Mouse (Mus musculus) C2C12 (cell line): ENCODE data around the gene Gria2.

Source experiments
- CEBPB ChIP-seq: IDR thresholded peaks from one replicate; pipeline ENCODE4 v1.6.1; 2011; ENCODE audit warnings: low read depth, mild to moderate bottlenecking, control low read depth, moderate library complexity
- CTCF ChIP-seq: IDR thresholded peaks from one replicate; pipeline ENCODE4 v1.5.1; 2011; ENCODE audit not compliant: control insufficient read depth, insufficient read depth, insufficient read length
- MAX ChIP-seq: IDR thresholded peaks from one replicate; pipeline ENCODE4 v1.6.1; 2011; ENCODE audit warnings: mild to moderate bottlenecking, control low read depth
- MYOD1 ChIP-seq: IDR thresholded peaks from one replicate; pipeline ENCODE4 v1.6.1; 2011; ENCODE audit warnings: low read depth; ENCODE audit not compliant: control insufficient read depth, insufficient read length
- MYOG ChIP-seq: IDR thresholded peaks from one replicate; pipeline ENCODE4 v1.6.1; 2011; ENCODE audit not compliant: control insufficient read depth, insufficient read length; ENCODE audit errors: extremely low read depth

- TF ChIP-seq CTCF (no peak), MYOG (no peak), MAX (no peak), CEBPB (no peak), MYOD1 (no peak)
Observed at GRCm38 (mm10) chr3:80800299-80800994, 2.2 kb downstream of the Gria2 start.
